Mouse (Mus musculus): Measurements from ENCODE around the gene Abi3. TPM values are rescaled to one million over a fixed set of nuclear protein-coding genes. Genes with fewer than 3 reads are reported as not detected.

Gene Abi3
- polyA plus RNA-seq, 1 experiment: 1.5 TPM

GRCm38 (mm10) chr11:95833006-95833570, 9.2 kb downstream of the Abi3 start:
- Histone ChIP-seq H3K36me3 (ENCODE audit: control insufficient read depth, insufficient read depth) (no peaks in the 10 kb centered on the region), H3K4me3 (no peak overlapping the region), H3K79me2 (ENCODE audit: control insufficient read depth, insufficient read depth) (no peaks in the 10 kb centered on the region), H3K27me3 (ENCODE audit: control insufficient read depth, insufficient read depth, insufficient read length) (no peaks in the 10 kb centered on the region), H3K4me2 (ENCODE audit: low read depth) (no peak overlapping the region), H3ac (ENCODE audit: control insufficient read depth, insufficient read length) (no peak overlapping the region)
- TF ChIP-seq TCF3 (IDR thresholded peaks at IDR 0.05; ENCODE audit: insufficient read length, low read depth): no peak
- no peak for TF ChIP-seq E2F4 (IDR thresholded peaks at IDR 0.05; ENCODE audit: insufficient read depth)
- TF ChIP-seq MYOD1 (IDR thresholded peaks at IDR 0.05; ENCODE audit: control insufficient read depth in 1 of 3, insufficient read length in 2 of 3, low read depth in 2 of 3): no peak
- no peak for TF ChIP-seq TCF12 (IDR thresholded peaks at IDR 0.05; ENCODE audit: insufficient read depth, poor library complexity, severe bottlenecking)
- no peak for TF ChIP-seq SRF (IDR thresholded peaks at IDR 0.05; ENCODE audit: control insufficient read depth, insufficient read length, low read depth)
- TF ChIP-seq POLR2A (IDR thresholded peaks at IDR 0.05; ENCODE audit: insufficient read length, low read depth): no peak
- no peak for TF ChIP-seq MAX (IDR thresholded peaks at IDR 0.05; ENCODE audit: low read depth)
- TF ChIP-seq CEBPB (IDR thresholded peaks at IDR 0.05; ENCODE audit: insufficient read depth, poor library complexity, severe bottlenecking): no peak
- TF ChIP-seq REST (IDR thresholded peaks at IDR 0.05; ENCODE audit: insufficient read depth, insufficient read length): no peak

GRCm38 (mm10) chr11:95832129-95833005, 9.9 kb downstream of the Abi3 start:
- no peak overlapping the region for H3ac ChIP-seq (ENCODE audit: control insufficient read depth, insufficient read length)
- no peaks in the 10 kb centered on the region for H3K27me3 ChIP-seq (ENCODE audit: control insufficient read depth, insufficient read depth, insufficient read length)
- no peaks in the 10 kb centered on the region for H3K36me3 ChIP-seq (ENCODE audit: control insufficient read depth, insufficient read depth)
- H3K4me2 ChIP-seq (ENCODE audit: low read depth): no peak overlapping the region
- H3K79me2 ChIP-seq (ENCODE audit: control insufficient read depth, insufficient read depth): no peaks in the 10 kb centered on the region
- no peak overlapping the region for H3K4me3 ChIP-seq
- TF ChIP-seq CEBPB (IDR thresholded peaks at IDR 0.05; ENCODE audit: insufficient read depth, poor library complexity, severe bottlenecking) (no peak), MYOD1 (IDR thresholded peaks at IDR 0.05; ENCODE audit: control insufficient read depth in 1 of 3, insufficient read length in 2 of 3, low read depth in 2 of 3) (no peak), POLR2AphosphoS2 (IDR thresholded peaks at IDR 0.05; ENCODE audit: insufficient read length, low read depth) (no peak), POLR2A (IDR thresholded peaks at IDR 0.05; ENCODE audit: insufficient read length, low read depth) (no peak), TCF12 (IDR thresholded peaks at IDR 0.05; ENCODE audit: insufficient read depth, poor library complexity, severe bottlenecking) (no peak), SRF (IDR thresholded peaks at IDR 0.05; ENCODE audit: control insufficient read depth, insufficient read length, low read depth) (no peak), MYOG (IDR thresholded peaks at IDR 0.05; ENCODE audit: control insufficient read depth in 1 of 3, insufficient read depth in 1 of 3, insufficient read length in 2 of 3, low read depth in 2 of 3) (no peak), MAX (IDR thresholded peaks at IDR 0.05; ENCODE audit: low read depth) (no peak), USF1 (IDR thresholded peaks at IDR 0.05; ENCODE audit: low read depth) (no peak), REST (IDR thresholded peaks at IDR 0.05; ENCODE audit: insufficient read depth, insufficient read length) (no peak), TCF3 (IDR thresholded peaks at IDR 0.05; ENCODE audit: insufficient read length, low read depth) (no peak), E2F4 (IDR thresholded peaks at IDR 0.05; ENCODE audit: insufficient read depth) (no peak)

GRCm38 (mm10) chr11:95831641-95832040, 10.6 kb downstream of the Abi3 start:
- Histone ChIP-seq H3K4me2 (ENCODE audit: low read depth) (no peak overlapping the region), H3K36me3 (ENCODE audit: control insufficient read depth, insufficient read depth) (no peaks in the 10 kb centered on the region), H3ac (ENCODE audit: control insufficient read depth, insufficient read length) (no peak overlapping the region), H3K27me3 (ENCODE audit: control insufficient read depth, insufficient read depth, insufficient read length) (no peaks in the 10 kb centered on the region), H3K79me2 (ENCODE audit: control insufficient read depth, insufficient read depth) (no peaks in the 10 kb centered on the region), H3K4me3 (no peak overlapping the region)
- TF ChIP-seq E2F4 (IDR thresholded peaks at IDR 0.05; ENCODE audit: insufficient read depth): no peak
- TF ChIP-seq POLR2AphosphoS2 (IDR thresholded peaks at IDR 0.05; ENCODE audit: insufficient read length, low read depth): no peak
- no peak for TF ChIP-seq CEBPB (IDR thresholded peaks at IDR 0.05; ENCODE audit: insufficient read depth, poor library complexity, severe bottlenecking)
- no peak for TF ChIP-seq MYOD1 (IDR thresholded peaks at IDR 0.05; ENCODE audit: control insufficient read depth in 1 of 3, insufficient read length in 2 of 3, low read depth in 2 of 3)
- TF ChIP-seq TCF12 (IDR thresholded peaks at IDR 0.05; ENCODE audit: insufficient read depth, poor library complexity, severe bottlenecking): no peak
- TF ChIP-seq REST (IDR thresholded peaks at IDR 0.05; ENCODE audit: insufficient read depth, insufficient read length): no peak
- no peak for TF ChIP-seq MAX (IDR thresholded peaks at IDR 0.05; ENCODE audit: low read depth)
- TF ChIP-seq POLR2A (IDR thresholded peaks at IDR 0.05; ENCODE audit: insufficient read length, low read depth): no peak
- no peak for TF ChIP-seq MYOG (IDR thresholded peaks at IDR 0.05; ENCODE audit: control insufficient read depth in 1 of 3, insufficient read depth in 1 of 3, insufficient read length in 2 of 3, low read depth in 2 of 3)
- TF ChIP-seq USF1 (IDR thresholded peaks at IDR 0.05; ENCODE audit: low read depth): no peak
- TF ChIP-seq TCF3 (IDR thresholded peaks at IDR 0.05; ENCODE audit: insufficient read length, low read depth): no peak
- TF ChIP-seq SRF (IDR thresholded peaks at IDR 0.05; ENCODE audit: control insufficient read depth, insufficient read length, low read depth): no peak

GRCm38 (mm10) chr11:95831276-95831619, 11.0 kb downstream of the Abi3 start:
- no peak overlapping the region for H3K4me2 ChIP-seq (ENCODE audit: low read depth)

More at GRCm38 (mm10) chr11:95831276-95831619, 11.0 kb downstream of the Abi3 start:
- H3ac ChIP-seq (ENCODE audit: control insufficient read depth, insufficient read length): no peak overlapping the region
- H3K36me3 ChIP-seq (ENCODE audit: control insufficient read depth, insufficient read depth): no peaks in the 10 kb centered on the region
- no peak overlapping the region for H3K4me3 ChIP-seq
- no peaks in the 10 kb centered on the region for H3K79me2 ChIP-seq (ENCODE audit: control insufficient read depth, insufficient read depth)
- no peaks in the 10 kb centered on the region for H3K27me3 ChIP-seq (ENCODE audit: control insufficient read depth, insufficient read depth, insufficient read length)
- TF ChIP-seq MYOG (IDR thresholded peaks at IDR 0.05; ENCODE audit: control insufficient read depth in 1 of 3, insufficient read depth in 1 of 3, insufficient read length in 2 of 3, low read depth in 2 of 3) (no peak), TCF3 (IDR thresholded peaks at IDR 0.05; ENCODE audit: insufficient read length, low read depth) (no peak), POLR2A (IDR thresholded peaks at IDR 0.05; ENCODE audit: insufficient read length, low read depth) (no peak), MYOD1 (IDR thresholded peaks at IDR 0.05; ENCODE audit: control insufficient read depth in 1 of 3, insufficient read length in 2 of 3, low read depth in 2 of 3) (no peak), CEBPB (IDR thresholded peaks at IDR 0.05; ENCODE audit: insufficient read depth, poor library complexity, severe bottlenecking) (no peak), USF1 (IDR thresholded peaks at IDR 0.05; ENCODE audit: low read depth) (no peak), E2F4 (IDR thresholded peaks at IDR 0.05; ENCODE audit: insufficient read depth) (no peak), REST (IDR thresholded peaks at IDR 0.05; ENCODE audit: insufficient read depth, insufficient read length) (no peak), TCF12 (IDR thresholded peaks at IDR 0.05; ENCODE audit: insufficient read depth, poor library complexity, severe bottlenecking) (no peak), SRF (IDR thresholded peaks at IDR 0.05; ENCODE audit: control insufficient read depth, insufficient read length, low read depth) (no peak), MAX (IDR thresholded peaks at IDR 0.05; ENCODE audit: low read depth) (no peak), POLR2AphosphoS2 (IDR thresholded peaks at IDR 0.05; ENCODE audit: insufficient read length, low read depth) (no peak)

All from myocyte (in vitro differentiated cells).